Mouse (Mus musculus) G1E (cell line): Measurements from ENCODE around the gene Mettl2. TPM values are rescaled to one million over a fixed set of nuclear protein-coding genes. Genes with fewer than 3 reads are reported as not detected.
"Not testable (repeated sequence)": the region's sequence is repeated elsewhere in the genome, so short reads cannot be mapped to it uniquely, and the experiment has no call there.

ENCODE experiments used
- ATAC-seq: 2 replicates; pipeline ENCODE4 v1.8.0; 2016; ENCODE audit warnings: mild to moderate bottlenecking; ENCODE audit not compliant: insufficient number of reproducible peaks, poor library complexity, low FRiP score, severe bottlenecking; ENCODE audit errors: extremely low read depth
- DNase-seq: peaks from one replicate; pipeline ENCODE4 v3.0.0; 2012; ENCODE audit warnings: low spot score
- H3K27me3 ChIP-seq: 2 replicates; pipeline ENCODE4 v1.6.1; 2012; ENCODE audit warnings: mild to moderate bottlenecking, low read length, inconsistent platforms; ENCODE audit not compliant: insufficient read depth
- H3K36me3 ChIP-seq: replicated peaks from 2 replicates; pipeline ENCODE3; 2012; ENCODE audit warnings: mild to moderate bottlenecking, inconsistent platforms
- H3K4me1 ChIP-seq: 2 replicates; pipeline ENCODE4 v1.6.1; 2012; ENCODE audit warnings: low read depth, low read length, inconsistent platforms, mixed read lengths; ENCODE audit not compliant: insufficient read depth
- H3K4me3 ChIP-seq: 2 replicates; pipeline ENCODE4 v1.5.1; 2012; ENCODE audit warnings: low read depth, mild to moderate bottlenecking, inconsistent platforms, low read length, moderate library complexity, mixed read lengths
- H3K9me3 ChIP-seq: replicated peaks from 2 replicates; pipeline ENCODE4 v1.6.1; 2012; ENCODE audit warnings: inconsistent platforms
- CTCF ChIP-seq: IDR thresholded peaks from 2 replicates; pipeline ENCODE4 v1.5.1; 2012; ENCODE audit warnings: low read depth, low read length, inconsistent platforms, mixed read lengths
- GATA1 ChIP-seq: IDR thresholded peaks from 2 replicates; pipeline ENCODE4 v1.6.1; 2012; ENCODE audit warnings: borderline replicate concordance, low read length, inconsistent platforms, mixed read lengths
- GATA2 ChIP-seq: IDR thresholded peaks from 2 replicates; pipeline ENCODE4 v1.6.1; 2012; ENCODE audit warnings: low read depth, low read length, inconsistent platforms, borderline replicate concordance
- POLR2AphosphoS5 ChIP-seq: IDR thresholded peaks from 2 replicates; pipeline ENCODE4 v1.6.1; 2012; ENCODE audit warnings: low read depth, low read length, inconsistent platforms; ENCODE audit not compliant: insufficient replicate concordance
- TAL1 ChIP-seq: conservative IDR thresholded peaks from 2 replicates; pipeline ENCODE4 v1.6.1; 2012; ENCODE audit warnings: low read depth, low read length, inconsistent platforms, mixed read lengths
- polyA plus RNA-seq: library from polyadenylated mRNA; stranded (reverse); fragments of >175 nt; gene quantifications from 2 replicates; pipeline ENCODE4 v1.2.3, GENCODE M21; 2012
- total RNA-seq, 2 experiments: library from RNA; stranded (forward) in 1 of 2; stranded (reverse) in 1 of 2; fragments of 200-1000 nt in 1 of 2; fragments of >200 nt in 1 of 2; fragmentation: Nextera tagmentation in 1 of 2; gene quantifications; 2 replicates each; pipeline ENCODE4 v1.2.3; 2014 to 2017

Mettl2 gene
- total RNA-seq (2014; fragmentation: Nextera tagmentation) (59.2 and 62.9 TPM in 2 replicates), total RNA-seq (2017) (35.5 and 40.4 TPM in 2 replicates), polyA plus RNA-seq (14.0 and 14.9 TPM in 2 replicates)

DNA sequence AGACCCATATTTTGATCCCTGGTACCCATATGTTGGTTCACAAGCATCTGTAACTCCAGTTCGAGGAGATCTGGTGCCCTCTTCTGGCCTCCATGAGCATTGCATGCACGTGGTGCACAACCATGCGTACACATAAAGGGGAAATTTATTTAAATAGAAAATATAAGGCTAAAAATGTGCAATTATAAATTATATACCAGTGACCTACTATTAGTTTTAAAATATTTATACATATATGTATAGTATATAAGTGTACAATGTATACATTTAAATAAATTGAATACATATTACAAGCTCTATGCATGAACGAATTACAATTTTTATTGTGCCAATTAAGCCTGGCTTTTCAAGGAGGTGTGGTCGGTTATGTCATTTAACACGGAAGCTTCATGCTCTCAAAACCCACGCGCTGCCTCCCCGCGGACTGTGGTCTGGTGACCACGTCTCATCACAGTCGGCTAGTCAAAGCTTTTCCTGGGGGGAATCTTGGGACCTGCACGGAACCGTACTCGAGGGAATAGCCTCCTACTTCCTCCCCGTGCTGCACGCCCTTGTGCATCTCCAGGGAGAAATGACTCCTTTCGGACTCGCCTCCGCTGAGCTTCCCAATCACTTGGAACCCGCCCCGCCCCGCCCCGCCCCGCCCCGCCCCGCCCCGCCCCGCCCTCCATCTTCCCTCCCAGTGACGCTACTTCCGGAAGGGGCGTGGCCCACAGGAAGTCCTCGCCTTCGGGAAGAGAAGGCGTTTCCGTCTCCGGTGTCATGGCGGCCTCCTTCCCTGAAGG is at the start of gene Mettl2:
Gene Mettl2 (plus strand): TSS at position 691 of the 785 bp plus-strand sequence.
- TF ChIP-seq CTCF: peak; percentile 66
- no peak for TF ChIP-seq GATA2
- peaks cover 33% of the 10 kb centered on the region for H3K36me3 ChIP-seq
- peaks cover 9% of the 10 kb centered on the region for H3K27me3 ChIP-seq
- ATAC-seq (peak; percentile 69), DNase-seq (peak; percentile 83)
- H3K4me3 ChIP-seq: peak within 1 kb of the TSS; percentile 89
- H3K9me3 ChIP-seq: no peaks in the 10 kb centered on the region
- peaks cover 41% of the 10 kb centered on the region for H3K4me1 ChIP-seq

DNA sequence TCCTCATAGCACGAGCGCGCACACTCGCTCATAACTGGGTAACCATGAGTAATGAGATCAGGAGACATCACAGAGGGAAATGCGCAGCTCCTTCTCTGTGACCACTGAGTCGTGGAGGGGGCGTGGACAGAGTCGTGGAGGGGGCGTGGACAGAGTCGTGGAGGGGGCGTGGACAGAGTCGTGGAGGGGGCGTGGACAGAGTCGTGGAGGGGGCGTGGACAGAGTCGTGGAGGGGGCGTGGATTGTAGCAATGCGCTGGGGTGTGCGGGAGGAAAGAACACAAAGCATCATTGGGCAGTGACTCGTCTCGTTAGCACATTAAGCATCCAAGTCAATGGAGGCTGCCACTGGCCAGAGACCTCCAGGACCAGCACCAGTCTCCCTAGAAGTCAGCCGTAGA is 13.8 kb upstream of the Mettl2 start:
- ATAC-seq, H3K9me3 ChIP-seq: not testable (repeated sequence)

DNA sequence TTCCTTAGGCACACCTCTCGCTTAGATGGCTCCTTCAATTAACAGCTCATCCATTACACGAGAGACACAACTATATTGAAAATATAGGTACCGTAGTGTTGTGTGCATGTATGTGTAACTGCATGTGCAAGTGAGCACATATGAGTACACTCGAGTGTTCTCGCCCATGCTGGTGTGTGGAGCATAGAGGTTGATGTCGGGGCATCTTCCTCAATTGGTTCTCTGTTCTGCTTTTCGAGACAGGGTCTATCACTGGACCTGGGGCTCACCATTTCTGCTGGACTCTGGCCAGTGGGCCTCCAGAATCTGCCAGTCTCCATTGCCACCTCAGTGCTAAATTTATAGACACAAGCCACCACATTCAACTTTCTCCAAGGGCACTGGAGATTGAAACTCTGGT is 8.4 kb upstream of the Mettl2 start:
- peaks cover 35% of the 10 kb centered on the region for H3K27me3 ChIP-seq
- no peaks in the 10 kb centered on the region for H3K36me3 ChIP-seq
- ATAC-seq (no peak), DNase-seq (no peak)
- TF ChIP-seq GATA1: no peak
- TF ChIP-seq TAL1: no peak
- TF ChIP-seq CTCF: no peak
- TF ChIP-seq POLR2AphosphoS5: no peak
- TF ChIP-seq GATA2: no peak
- no peaks in the 10 kb centered on the region for H3K9me3 ChIP-seq
- peaks cover 5% of the 10 kb centered on the region; the same call in 1 of the 2 replicates for H3K4me1 ChIP-seq
- no peak overlapping the region for H3K4me3 ChIP-seq

More for the DNA sequence above, 13.8 kb upstream of the Mettl2 start:
- peaks cover 25% of the 10 kb centered on the region for H3K27me3 ChIP-seq
- DNase-seq, H3K36me3 ChIP-seq, H3K4me3 ChIP-seq, H3K4me1 ChIP-seq: not testable (repeated sequence)

DNA sequence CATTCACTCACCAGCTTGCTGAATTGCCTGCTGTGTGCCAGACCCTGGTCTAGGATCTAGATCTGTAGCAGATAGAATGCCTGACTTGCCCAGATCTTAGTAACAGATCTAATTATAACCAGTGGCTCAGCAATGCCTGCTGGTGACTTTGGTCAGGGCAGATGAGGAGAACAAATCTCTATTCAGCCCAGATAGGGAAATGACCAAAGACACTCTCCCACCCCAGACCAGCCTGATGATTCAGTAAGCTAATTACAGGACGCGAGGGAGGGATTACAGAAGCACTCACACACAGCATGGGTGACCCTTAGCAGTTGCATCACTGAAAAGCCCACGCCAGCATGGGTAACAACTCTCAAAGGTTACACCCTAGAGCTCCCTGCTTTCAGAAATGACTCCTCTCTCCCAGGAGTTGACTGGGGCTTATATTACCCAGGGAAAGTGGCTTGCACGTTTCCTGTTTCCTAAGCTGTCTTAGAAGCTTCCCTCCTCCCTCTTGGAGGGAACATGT is 5.6 kb upstream of the Mettl2 start:
- TF ChIP-seq TAL1 (no peak), POLR2AphosphoS5 (no peak), GATA2 (no peak), GATA1 (no peak), CTCF (no peak)
- no peak for ATAC-seq
- H3K27me3 ChIP-seq: peaks cover 30% of the 10 kb centered on the region
- no peaks in the 10 kb centered on the region for H3K36me3 ChIP-seq
- H3K4me3 ChIP-seq: no peak overlapping the region
- no peak for DNase-seq
- no peaks in the 10 kb centered on the region for H3K9me3 ChIP-seq
- H3K4me1 ChIP-seq: peaks cover 11% of the 10 kb centered on the region

DNA sequence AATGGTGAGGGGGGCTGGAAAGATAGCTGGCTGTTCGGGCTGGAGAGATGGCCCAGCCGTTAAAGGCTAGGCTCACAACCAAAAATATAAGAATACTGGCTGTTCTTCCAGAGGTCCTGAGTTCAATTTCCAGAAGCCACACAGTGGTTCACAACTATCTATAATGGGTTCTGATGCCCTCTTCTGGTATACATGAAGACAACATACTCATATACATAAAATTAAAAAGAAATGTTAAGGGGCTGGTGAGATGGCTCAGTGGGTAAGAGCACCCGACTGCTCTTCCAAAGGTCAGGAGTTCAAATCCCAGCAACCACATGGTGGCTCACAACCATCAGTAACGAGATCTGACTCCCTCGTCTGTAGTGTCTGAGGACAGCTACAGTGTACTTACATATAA is 4.4 kb upstream of the Mettl2 start:
- H3K4me1 ChIP-seq: peaks cover 11% of the 10 kb centered on the region
- not testable (repeated sequence) for H3K36me3 ChIP-seq, DNase-seq, H3K4me3 ChIP-seq, ATAC-seq, H3K9me3 ChIP-seq
- peaks cover 30% of the 10 kb centered on the region for H3K27me3 ChIP-seq

DNA sequence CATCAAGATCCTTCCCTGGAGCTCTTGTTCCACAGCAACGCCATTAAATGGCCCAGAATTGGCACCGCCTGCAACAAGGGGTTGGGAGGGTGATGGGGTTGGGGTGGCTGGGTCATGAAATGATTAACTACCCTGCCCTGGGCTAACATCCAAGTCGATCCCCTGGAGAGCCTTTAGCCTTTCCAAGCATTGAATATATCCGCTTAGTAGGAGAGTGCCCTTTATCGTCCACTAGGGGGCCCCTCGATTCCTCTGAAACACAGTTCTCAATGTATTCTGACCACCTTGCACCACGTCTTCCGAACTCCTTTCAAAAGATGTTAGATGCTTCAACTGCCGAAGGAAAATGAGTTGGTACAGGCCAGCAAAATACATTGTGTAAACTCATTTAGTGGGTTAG is 2.2 kb upstream of the Mettl2 start:
- Histone ChIP-seq H3K27me3 (peaks cover 16% of the 10 kb centered on the region), H3K4me3 (no peak overlapping the region; the same call in 1 of the 2 replicates), H3K4me1 (peaks cover 32% of the 10 kb centered on the region), H3K36me3 (peaks cover 14% of the 10 kb centered on the region), H3K9me3 (no peaks in the 10 kb centered on the region)
- ATAC-seq (peak; percentile 47; the same call in 1 of the 2 replicates), DNase-seq (peak; percentile 33)
- TF ChIP-seq CTCF (peak; percentile 82), TAL1 (no peak)

DNA sequence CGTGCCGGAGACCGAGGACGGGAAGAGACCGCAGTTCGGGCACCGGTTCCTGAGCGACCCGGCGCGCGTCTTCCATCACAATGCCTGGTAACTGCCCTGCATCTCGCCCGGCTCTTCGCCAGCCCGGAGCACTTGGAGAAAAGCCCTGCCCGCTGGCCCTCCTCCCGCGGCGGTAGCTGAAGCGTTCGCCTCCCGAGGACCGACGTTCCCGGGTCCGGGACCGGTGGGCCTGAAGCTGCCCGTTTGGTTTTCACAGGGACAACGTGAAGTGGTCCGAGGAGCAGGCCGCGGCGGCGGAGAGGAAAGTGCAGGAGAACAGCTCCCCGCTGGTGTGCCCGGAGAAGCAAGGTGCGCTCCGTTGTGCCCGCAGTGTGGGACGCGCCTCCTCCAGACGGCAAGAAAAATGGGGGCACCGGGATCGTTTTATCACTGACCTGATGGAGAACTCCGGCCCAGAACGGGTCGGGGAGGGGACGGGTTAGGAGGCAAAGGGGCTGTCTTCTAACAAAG is 350 bp downstream of the Mettl2 start:
- no peak for ATAC-seq
- peaks cover 39% of the 10 kb centered on the region for H3K36me3 ChIP-seq

More for the DNA sequence above, 350 bp downstream of the Mettl2 start:
- H3K9me3 ChIP-seq: no peaks in the 10 kb centered on the region
- peak overlapping the region; percentile 89 for H3K4me3 ChIP-seq
- DNase-seq: no peak
- H3K27me3 ChIP-seq: peaks cover 6% of the 10 kb centered on the region
- H3K4me1 ChIP-seq: peaks cover 41% of the 10 kb centered on the region
- TF ChIP-seq TAL1 (no peak), POLR2AphosphoS5 (no peak)
